Mouse (Mus musculus): Measurements from ENCODE around the gene Serpinb2. TPM values are rescaled to one million over a fixed set of nuclear protein-coding genes. Genes with fewer than 3 reads are reported as not detected.

The Serpinb2 gene
- polyA plus RNA-seq, 1 experiment = 3.4 TPM

DNA sequence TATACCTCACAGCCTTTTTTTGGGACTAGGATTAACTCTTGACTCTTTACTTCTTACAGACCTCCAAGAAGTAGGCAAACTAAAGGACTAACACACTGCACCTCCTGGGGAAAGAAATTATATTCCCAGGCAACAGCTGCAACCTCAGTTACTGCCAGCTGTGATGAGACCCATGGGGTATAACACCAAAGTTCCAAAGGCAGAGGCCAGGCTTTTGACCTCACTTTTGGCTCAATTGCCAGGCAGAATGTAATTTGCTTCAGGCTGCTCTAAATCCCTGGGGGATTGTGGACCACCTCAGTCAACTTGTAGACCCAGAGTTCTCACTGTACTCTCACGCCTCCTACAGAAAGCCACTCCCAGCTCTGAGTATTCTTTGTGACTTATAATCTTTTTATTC is 26.2 kb downstream of the Serpinb2 start:
- H3K27ac ChIP-seq (ENCODE audit: control insufficient read depth, insufficient read depth, low read depth, low read length, poor library complexity) = no peak overlapping the region
- no peak overlapping the region for H3K4me3 ChIP-seq (replicated peaks; ENCODE audit: control insufficient read depth, low read depth, low read length)
- TF ChIP-seq CTCF (IDR thresholded peaks at IDR 0.05; ENCODE audit: control insufficient read depth, insufficient read depth, low read length) = no peak
- 74% methylated on average over 1 of the region's 1 CpGs for WGBS
- no peaks in the 10 kb centered on the region; the same call in 1 of the 2 replicates for H3K4me1 ChIP-seq (ENCODE audit: control insufficient read depth, insufficient read depth, low read length)

DNA sequence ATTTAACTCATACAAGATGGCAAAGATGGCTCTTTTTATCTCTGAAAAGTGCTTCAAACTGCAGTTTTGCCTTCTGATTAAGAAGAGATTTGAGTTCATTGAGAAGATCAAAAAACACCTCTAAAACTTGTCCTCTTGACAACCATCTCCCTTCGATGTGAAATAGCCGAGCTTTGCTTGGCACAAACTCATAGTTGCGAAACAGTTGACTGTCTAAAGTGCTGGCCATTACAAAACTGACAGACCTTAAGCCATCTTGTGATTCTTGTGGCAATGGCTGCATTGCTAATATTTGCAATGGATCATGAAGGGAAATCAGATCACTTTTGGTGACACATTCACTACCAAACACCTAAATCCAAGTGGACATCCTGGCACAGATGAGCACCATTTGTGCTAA is 48.3 kb downstream of the Serpinb2 start:
- TF ChIP-seq POLR2A (IDR thresholded peaks at IDR 0.05; ENCODE audit: borderline replicate concordance, control insufficient read depth, low read depth, low read length) = no peak
- no peak for TF ChIP-seq CTCF (IDR thresholded peaks at IDR 0.05; ENCODE audit: control insufficient read depth, insufficient read depth, low read length)
- H3K4me3 ChIP-seq (replicated peaks; ENCODE audit: control insufficient read depth, low read depth, low read length) = no peak overlapping the region
- WGBS = 39% methylated on average over 3 of the region's 3 CpGs
- H3K27ac ChIP-seq (ENCODE audit: control insufficient read depth, insufficient read depth, low read depth, low read length, poor library complexity) = no peak overlapping the region
- H3K4me1 ChIP-seq (ENCODE audit: control insufficient read depth, insufficient read depth, low read length) = no peaks in the 10 kb centered on the region

DNA sequence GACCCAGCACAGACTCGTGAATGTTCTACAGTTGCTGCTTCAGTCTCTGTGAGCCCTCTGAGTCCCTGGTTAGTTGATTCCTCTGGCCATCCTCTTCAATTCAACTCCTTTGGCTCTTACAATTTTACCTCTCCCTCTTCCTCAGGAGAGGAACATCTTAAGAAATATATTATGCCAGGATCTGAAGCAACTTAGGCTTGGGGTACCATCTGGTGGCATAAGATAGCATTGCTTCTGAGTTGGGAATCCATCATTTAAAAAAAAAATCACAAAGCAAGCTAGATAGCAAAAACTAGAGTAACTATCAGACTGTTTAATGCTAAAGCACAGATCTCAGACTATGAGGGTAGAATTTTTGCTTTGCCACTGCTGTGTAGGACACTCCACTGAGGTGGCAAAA is 50.9 kb downstream of the Serpinb2 start:
- TF ChIP-seq POLR2A (IDR thresholded peaks at IDR 0.05; ENCODE audit: borderline replicate concordance, control insufficient read depth, low read depth, low read length) (no peak), CTCF (IDR thresholded peaks at IDR 0.05; ENCODE audit: control insufficient read depth, insufficient read depth, low read length) (no peak)
- H3K4me3 ChIP-seq (replicated peaks; ENCODE audit: control insufficient read depth, low read depth, low read length) = no peak overlapping the region
- no peak overlapping the region for H3K27ac ChIP-seq (ENCODE audit: control insufficient read depth, insufficient read depth, low read depth, low read length, poor library complexity)
- no peaks in the 10 kb centered on the region for H3K4me1 ChIP-seq (ENCODE audit: control insufficient read depth, insufficient read depth, low read length)
- WGBS = 56% methylated on average over 1 of the region's 1 CpGs

DNA sequence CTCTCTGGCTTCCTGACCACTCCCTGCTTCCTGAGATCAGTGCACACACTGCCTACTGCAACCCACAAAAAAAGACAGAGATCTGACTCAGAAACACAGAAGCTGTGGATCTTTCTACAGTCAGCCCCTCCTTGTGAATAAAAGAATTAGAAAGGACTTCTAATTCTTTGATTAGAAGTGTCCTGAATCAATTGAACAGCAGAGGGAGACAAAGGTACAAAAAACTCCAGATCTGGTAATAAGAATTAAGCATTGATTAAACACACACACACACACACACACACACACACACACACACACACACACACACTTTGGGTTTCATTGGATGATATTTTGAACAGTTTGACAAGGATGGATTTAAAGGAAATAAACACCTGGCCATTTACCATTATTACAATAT is 54.4 kb downstream of the Serpinb2 start:
- Histone ChIP-seq H3K27ac (ENCODE audit: control insufficient read depth, insufficient read depth, low read depth, low read length, poor library complexity) (no peak overlapping the region), H3K4me1 (ENCODE audit: control insufficient read depth, insufficient read depth, low read length) (no peaks in the 10 kb centered on the region)
- TF ChIP-seq CTCF (IDR thresholded peaks at IDR 0.05; ENCODE audit: control insufficient read depth, insufficient read depth, low read length) (no peak), POLR2A (IDR thresholded peaks at IDR 0.05; ENCODE audit: borderline replicate concordance, control insufficient read depth, low read depth, low read length) (no peak)

DNA sequence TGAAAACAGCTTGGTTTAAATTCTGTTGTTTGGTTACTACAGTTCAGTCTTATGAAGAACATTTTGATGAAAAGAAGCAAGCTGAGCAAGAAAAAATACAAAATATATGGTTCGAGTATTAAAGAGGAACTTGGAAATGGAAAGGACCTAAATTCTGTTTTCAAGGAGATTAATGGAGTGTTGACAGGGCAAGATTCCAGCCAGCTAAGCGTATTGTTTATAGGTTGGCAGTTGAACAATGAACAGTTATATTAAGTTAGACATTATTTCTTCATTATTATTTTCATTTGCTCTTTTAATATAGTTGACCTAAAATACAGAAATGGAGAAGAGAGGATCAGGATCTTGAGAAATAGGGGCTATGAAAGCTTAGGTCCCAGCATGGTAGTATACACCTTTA is 64.9 kb downstream of the Serpinb2 start:
- Histone ChIP-seq H3K27ac (ENCODE audit: control insufficient read depth, insufficient read depth, low read depth, low read length, poor library complexity) (no peak overlapping the region), H3K4me3 (replicated peaks; ENCODE audit: control insufficient read depth, low read depth, low read length) (no peak overlapping the region), H3K4me1 (ENCODE audit: control insufficient read depth, insufficient read depth, low read length) (no peaks in the 10 kb centered on the region)
- WGBS = 51% methylated on average over 2 of the region's 2 CpGs
- TF ChIP-seq CTCF (IDR thresholded peaks at IDR 0.05; ENCODE audit: control insufficient read depth, insufficient read depth, low read length) (no peak), POLR2A (IDR thresholded peaks at IDR 0.05; ENCODE audit: borderline replicate concordance, control insufficient read depth, low read depth, low read length) (no peak)

More for the DNA sequence above, 54.4 kb downstream of the Serpinb2 start:
- H3K4me3 ChIP-seq (replicated peaks; ENCODE audit: control insufficient read depth, low read depth, low read length) = no peak overlapping the region

DNA sequence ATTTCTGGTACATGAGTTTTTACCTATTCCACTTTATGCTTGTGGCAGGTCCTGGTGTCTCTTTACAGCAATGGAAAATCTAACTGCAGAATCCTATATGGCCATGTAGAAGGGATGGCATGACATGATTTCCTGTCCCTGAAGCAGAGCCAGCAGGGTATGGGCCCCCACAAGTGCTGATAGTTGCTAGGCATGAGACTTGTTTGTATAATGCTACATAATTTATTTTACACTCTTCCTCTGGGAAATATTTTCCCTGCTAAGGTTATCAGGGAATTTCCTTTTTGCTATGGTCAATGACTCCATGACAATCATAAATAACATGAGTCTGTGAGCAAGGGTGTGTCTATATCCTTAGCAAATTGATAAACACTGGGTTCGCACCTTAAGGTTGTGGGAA is 66.3 kb downstream of the Serpinb2 start:
- 86% methylated on average over 1 of the region's 1 CpGs for WGBS
- TF ChIP-seq POLR2A (IDR thresholded peaks at IDR 0.05; ENCODE audit: borderline replicate concordance, control insufficient read depth, low read depth, low read length) (no peak), CTCF (IDR thresholded peaks at IDR 0.05; ENCODE audit: control insufficient read depth, insufficient read depth, low read length) (no peak)

DNA sequence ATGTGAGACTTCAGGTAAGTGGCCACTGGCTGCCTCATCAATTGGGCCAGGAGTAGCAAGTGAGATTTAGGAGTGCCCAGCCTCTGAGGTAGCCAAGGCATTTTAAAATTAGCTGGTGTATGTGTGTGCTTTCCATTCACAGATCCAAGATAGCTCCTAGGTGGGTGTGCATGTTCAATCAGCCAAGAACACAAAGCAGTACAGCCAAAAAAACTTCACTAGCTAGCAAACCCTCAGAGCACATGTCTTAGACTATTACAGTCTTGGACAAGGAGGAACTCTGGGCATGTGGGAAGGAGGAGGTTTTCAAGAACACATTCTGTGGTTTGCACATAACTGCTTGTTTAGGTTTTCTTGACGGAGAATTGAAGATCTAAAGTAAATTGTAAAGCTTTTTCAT is 70.0 kb downstream of the Serpinb2 start:
- 29% methylated on average over 1 of the region's 1 CpGs for WGBS
- no peak overlapping the region for H3K27ac ChIP-seq (ENCODE audit: control insufficient read depth, insufficient read depth, low read depth, low read length, poor library complexity)
- no peak overlapping the region for H3K4me3 ChIP-seq (replicated peaks; ENCODE audit: control insufficient read depth, low read depth, low read length)
- TF ChIP-seq POLR2A (IDR thresholded peaks at IDR 0.05; ENCODE audit: borderline replicate concordance, control insufficient read depth, low read depth, low read length) (no peak), CTCF (IDR thresholded peaks at IDR 0.05; ENCODE audit: control insufficient read depth, insufficient read depth, low read length) (no peak)
- peaks cover 1% of the 10 kb centered on the region; the same call in 1 of the 2 replicates for H3K4me1 ChIP-seq (ENCODE audit: control insufficient read depth, insufficient read depth, low read length)

More for the DNA sequence above, 66.3 kb downstream of the Serpinb2 start:
- H3K4me3 ChIP-seq (replicated peaks; ENCODE audit: control insufficient read depth, low read depth, low read length) = no peak overlapping the region
- no peak overlapping the region for H3K27ac ChIP-seq (ENCODE audit: control insufficient read depth, insufficient read depth, low read depth, low read length, poor library complexity)
- H3K4me1 ChIP-seq (ENCODE audit: control insufficient read depth, insufficient read depth, low read length) = no peaks in the 10 kb centered on the region; the same call in 1 of the 2 replicates

DNA sequence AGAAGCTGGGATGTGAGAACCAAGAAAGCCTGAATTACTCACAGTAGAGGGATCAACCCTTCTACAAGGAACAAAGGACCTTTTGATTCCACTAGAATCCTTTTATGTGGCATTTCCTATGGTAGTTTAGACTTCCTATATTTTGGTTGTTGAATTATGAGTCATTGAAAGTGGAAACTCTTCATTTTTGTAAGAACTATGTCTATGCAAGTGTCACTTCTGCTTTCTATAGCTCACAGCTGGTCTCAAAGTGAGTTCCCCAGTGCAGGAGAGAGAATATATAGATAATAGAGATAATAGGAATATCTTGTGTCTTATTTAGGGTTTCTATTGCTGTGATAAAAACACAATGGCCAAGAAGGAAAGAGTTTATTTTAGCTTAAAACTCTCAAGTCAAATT is 71.7 kb downstream of the Serpinb2 start:
- TF ChIP-seq CTCF (IDR thresholded peaks at IDR 0.05; ENCODE audit: control insufficient read depth, insufficient read depth, low read length) = no peak
- no peak for TF ChIP-seq POLR2A (IDR thresholded peaks at IDR 0.05; ENCODE audit: borderline replicate concordance, control insufficient read depth, low read depth, low read length)
- H3K4me3 ChIP-seq (replicated peaks; ENCODE audit: control insufficient read depth, low read depth, low read length) = no peak overlapping the region
- H3K27ac ChIP-seq (ENCODE audit: control insufficient read depth, insufficient read depth, low read depth, low read length, poor library complexity) = no peak overlapping the region; the same call in 1 of the 2 replicates
- H3K4me1 ChIP-seq (ENCODE audit: control insufficient read depth, insufficient read depth, low read length) = peaks cover 1% of the 10 kb centered on the region; the same call in 1 of the 2 replicates

DNA sequence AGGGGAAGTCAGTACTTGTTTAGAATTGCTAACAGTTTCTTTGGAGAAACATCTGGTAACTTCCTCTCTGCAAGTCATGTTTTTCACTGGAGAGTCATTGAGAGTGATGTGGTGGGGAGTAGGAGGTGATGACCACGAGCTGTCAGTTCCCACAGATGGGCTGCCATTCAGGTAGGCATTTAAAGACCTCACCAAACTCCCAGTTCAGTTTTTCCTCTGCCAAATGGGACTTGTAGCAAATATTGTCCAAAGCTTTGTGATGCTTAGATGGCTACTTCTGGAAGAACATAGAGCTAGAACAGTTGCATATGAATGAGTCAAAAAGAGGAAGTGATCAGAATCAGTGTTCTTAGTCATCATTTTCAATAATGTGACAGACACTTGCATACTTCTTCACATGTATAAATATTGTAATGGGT is 72.7 kb downstream of the Serpinb2 start:
- no peak overlapping the region for H3K4me3 ChIP-seq (replicated peaks; ENCODE audit: control insufficient read depth, low read depth, low read length)
- no peak for TF ChIP-seq POLR2A (IDR thresholded peaks at IDR 0.05; ENCODE audit: borderline replicate concordance, control insufficient read depth, low read depth, low read length)
- TF ChIP-seq CTCF (IDR thresholded peaks at IDR 0.05; ENCODE audit: control insufficient read depth, insufficient read depth, low read length) = no peak
- H3K27ac ChIP-seq (ENCODE audit: control insufficient read depth, insufficient read depth, low read depth, low read length, poor library complexity) = no peak overlapping the region
- peaks cover 1% of the 10 kb centered on the region; the same call in 1 of the 2 replicates for H3K4me1 ChIP-seq (ENCODE audit: control insufficient read depth, insufficient read depth, low read length)
- 3% methylated on average over 1 of the region's 1 CpGs for WGBS

All from bone marrow, adult 2 months (tissue).